Mouse (Mus musculus): Measurements from ENCODE around the gene Mrgprd. TPM values are rescaled to one million over a fixed set of nuclear protein-coding genes. Genes with fewer than 3 reads are reported as not detected.

Gene Mrgprd
- polyA plus RNA-seq, 1 experiment from 2014 or later, result 0.44 TPM

DNA sequence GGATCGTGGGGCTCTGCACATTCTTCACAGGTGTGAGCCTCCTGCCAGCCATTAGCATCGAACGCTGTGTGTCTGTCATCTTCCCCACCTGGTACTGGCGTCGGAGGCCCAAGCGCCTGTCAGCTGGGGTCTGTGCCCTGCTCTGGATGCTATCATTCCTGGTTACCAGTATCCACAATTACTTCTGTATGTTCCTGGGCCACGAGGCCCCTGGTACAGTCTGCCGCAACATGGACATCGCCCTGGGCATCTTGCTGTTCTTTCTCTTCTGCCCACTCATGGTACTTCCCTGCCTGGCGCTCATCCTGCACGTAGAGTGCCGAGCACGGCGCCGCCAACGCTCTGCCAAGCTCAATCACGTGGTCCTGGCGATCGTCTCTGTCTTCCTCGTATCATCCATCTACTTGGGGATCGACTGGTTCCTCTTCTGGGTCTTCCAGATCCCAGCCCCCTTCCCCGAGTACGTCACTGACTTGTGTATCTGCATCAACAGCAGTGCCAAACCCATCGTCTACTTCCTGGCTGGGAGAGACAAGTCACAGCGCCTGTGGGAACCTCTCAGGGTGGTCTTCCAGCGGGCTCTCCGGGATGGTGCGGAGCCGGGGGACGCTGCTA, 6.5 kb upstream of the Mrgprd start:
- no peaks in the 10 kb centered on the region for H3K9me3 ChIP-seq (replicated peaks)
- H3K9ac ChIP-seq (replicated peaks), result no peak overlapping the region
- H3K4me3 ChIP-seq (replicated peaks), result no peak overlapping the region
- no peaks in the 10 kb centered on the region for H3K27me3 ChIP-seq (replicated peaks)
- no peak overlapping the region for H3K27ac ChIP-seq (replicated peaks)
- no peaks in the 10 kb centered on the region for H3K4me1 ChIP-seq
- ATAC-seq (ENCODE audit: low FRiP score), result no peak
- WGBS, result 80% methylated on average over 30 of the region's 30 CpGs
- H3K36me3 ChIP-seq, result no peaks in the 10 kb centered on the region
- H3K4me2 ChIP-seq, result no peak overlapping the region

DNA sequence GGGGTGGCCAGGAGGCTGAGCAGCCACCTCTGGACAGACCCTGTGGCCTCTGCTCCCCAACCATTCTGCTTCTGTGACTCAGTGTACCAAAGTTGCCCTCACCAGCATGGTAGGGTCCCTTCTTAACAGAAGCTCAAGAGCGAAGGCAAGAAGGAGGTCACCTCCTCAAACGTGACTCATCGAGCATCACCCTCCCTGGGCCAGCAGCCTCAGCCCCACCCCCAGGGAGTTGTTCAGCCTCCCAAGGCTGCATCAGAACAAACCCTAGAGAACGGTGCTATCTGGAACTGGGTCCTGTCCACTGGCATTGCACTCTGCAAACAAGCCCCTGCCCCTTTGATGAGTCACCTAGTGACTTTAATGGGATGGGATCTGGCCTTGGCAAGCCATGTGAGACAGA, 5.8 kb upstream of the Mrgprd start:
- 84% methylated on average over 4 of the region's 4 CpGs for WGBS
- Histone ChIP-seq H3K4me3 (replicated peaks) (no peak overlapping the region), H3K9ac (replicated peaks) (no peak overlapping the region), H3K27ac (replicated peaks) (no peak overlapping the region), H3K4me2 (no peak overlapping the region), H3K36me3 (no peaks in the 10 kb centered on the region), H3K4me1 (no peaks in the 10 kb centered on the region), H3K27me3 (replicated peaks) (no peaks in the 10 kb centered on the region), H3K9me3 (replicated peaks) (no peaks in the 10 kb centered on the region)
- no peak for ATAC-seq (ENCODE audit: low FRiP score)

DNA sequence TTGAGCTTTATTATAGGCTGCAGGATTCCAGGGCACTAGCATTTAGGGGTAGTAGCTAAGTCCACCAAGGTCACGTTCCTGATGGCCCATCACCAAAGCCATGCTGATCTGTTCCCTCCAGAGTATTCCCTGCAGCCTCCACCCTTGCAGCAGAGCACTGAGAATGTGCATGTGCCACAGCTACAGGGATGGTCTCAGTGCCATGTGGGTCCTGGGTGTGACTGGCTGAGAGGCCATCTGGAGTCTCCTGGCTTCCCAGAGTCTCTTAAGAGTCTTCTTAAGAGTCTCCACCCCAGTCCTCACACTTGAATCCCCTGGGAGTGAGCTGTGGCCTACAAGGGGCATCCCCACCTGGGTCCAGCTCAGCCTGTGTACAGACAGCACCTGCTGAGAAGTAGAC, 4.8 kb upstream of the Mrgprd start:
- no peak overlapping the region for H3K27ac ChIP-seq (replicated peaks)
- no peaks in the 10 kb centered on the region for H3K4me1 ChIP-seq
- no peak for ATAC-seq (ENCODE audit: low FRiP score)
- no peaks in the 10 kb centered on the region for H3K9me3 ChIP-seq (replicated peaks)
- no peaks in the 10 kb centered on the region for H3K36me3 ChIP-seq
- 100% methylated on average over 1 of the region's 1 CpGs for WGBS
- no peak overlapping the region for H3K9ac ChIP-seq (replicated peaks)
- no peak overlapping the region for H3K4me2 ChIP-seq
- H3K4me3 ChIP-seq (replicated peaks), result no peak overlapping the region
- H3K27me3 ChIP-seq (replicated peaks), result no peaks in the 10 kb centered on the region

DNA sequence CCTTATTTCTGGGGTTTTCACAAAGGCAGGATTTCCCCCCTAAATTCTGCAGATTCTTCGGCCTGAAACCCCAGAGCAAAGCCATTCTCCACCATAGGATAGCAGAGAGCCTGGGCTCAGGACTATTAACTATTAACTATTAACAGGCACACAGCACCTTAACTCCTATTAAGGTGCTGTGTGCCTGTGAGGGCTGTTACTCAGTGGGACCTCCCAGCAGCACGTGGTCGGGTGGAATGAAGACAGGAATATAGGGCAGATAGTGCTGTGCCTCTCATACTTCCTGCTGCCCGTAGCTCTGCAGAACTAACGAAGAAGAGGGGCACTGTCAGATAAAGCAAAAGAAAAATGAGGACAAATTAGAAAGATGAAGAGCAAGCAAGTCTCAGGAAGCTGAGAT, 4.1 kb upstream of the Mrgprd start:
- H3K9me3 ChIP-seq (replicated peaks), result no peaks in the 10 kb centered on the region
- no peak overlapping the region for H3K4me2 ChIP-seq
- H3K9ac ChIP-seq (replicated peaks), result no peak overlapping the region
- no peak for ATAC-seq (ENCODE audit: low FRiP score)
- no peaks in the 10 kb centered on the region for H3K36me3 ChIP-seq
- H3K27ac ChIP-seq (replicated peaks), result no peak overlapping the region
- H3K4me3 ChIP-seq (replicated peaks), result no peak overlapping the region
- no peaks in the 10 kb centered on the region for H3K4me1 ChIP-seq
- 63% methylated on average over 5 of the region's 5 CpGs for WGBS
- H3K27me3 ChIP-seq (replicated peaks), result no peaks in the 10 kb centered on the region

DNA sequence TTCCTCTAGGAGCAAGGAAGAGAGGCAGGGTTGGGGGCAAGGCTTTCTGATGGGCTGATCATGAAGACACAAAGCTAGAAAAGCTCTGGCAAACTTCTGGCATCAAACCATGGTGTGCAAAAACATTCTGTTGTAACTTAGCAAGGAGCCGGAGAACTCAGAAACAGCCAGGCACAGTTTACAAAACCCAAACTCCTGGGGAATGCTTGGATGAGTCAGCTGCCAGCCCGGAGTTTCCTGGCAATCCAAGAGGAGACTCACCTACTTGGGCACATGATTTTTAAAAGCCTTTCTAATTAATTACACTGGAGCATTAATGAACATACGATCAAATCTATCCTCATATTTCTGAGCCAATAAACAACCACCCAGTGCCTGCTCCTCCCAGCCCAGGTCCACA, 2.5 kb upstream of the Mrgprd start:
- ATAC-seq (ENCODE audit: low FRiP score), result no peak
- Histone ChIP-seq H3K27ac (replicated peaks) (no peak overlapping the region), H3K4me2 (no peak overlapping the region), H3K9me3 (replicated peaks) (no peaks in the 10 kb centered on the region), H3K36me3 (no peaks in the 10 kb centered on the region), H3K4me1 (no peaks in the 10 kb centered on the region), H3K9ac (replicated peaks) (no peak overlapping the region), H3K4me3 (replicated peaks) (no peak overlapping the region), H3K27me3 (replicated peaks) (no peaks in the 10 kb centered on the region)
- WGBS, result 83% methylated on average over 3 of the region's 3 CpGs

DNA sequence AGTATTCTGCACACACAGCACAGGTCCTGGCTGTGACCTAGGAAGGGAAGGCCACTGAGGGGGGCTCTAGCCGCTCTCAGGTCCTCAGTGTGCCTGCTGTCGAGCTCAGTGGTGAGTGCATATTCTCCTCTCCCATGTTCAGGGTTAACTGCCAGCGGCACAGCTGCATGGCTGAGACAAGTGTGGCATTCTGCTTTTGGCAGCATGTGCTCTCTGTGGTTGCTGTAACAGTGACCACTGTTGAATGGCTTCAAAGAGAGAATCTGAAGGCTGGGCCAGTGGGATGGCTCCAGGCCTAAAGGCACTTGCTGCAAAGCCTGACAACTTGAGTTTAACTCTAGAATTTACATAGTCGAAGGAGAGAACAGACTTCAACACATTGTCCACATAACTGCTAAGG, 2.9 kb downstream of the Mrgprd start:
- Histone ChIP-seq H3K27me3 (replicated peaks) (no peaks in the 10 kb centered on the region), H3K4me3 (replicated peaks) (no peak overlapping the region), H3K9ac (replicated peaks) (no peak overlapping the region), H3K36me3 (no peaks in the 10 kb centered on the region), H3K9me3 (replicated peaks) (no peaks in the 10 kb centered on the region), H3K4me1 (no peaks in the 10 kb centered on the region), H3K27ac (replicated peaks) (no peak overlapping the region), H3K4me2 (no peak overlapping the region)
- ATAC-seq (ENCODE audit: low FRiP score), result no peak
- WGBS, result 69% methylated on average over 4 of the region's 4 CpGs

DNA sequence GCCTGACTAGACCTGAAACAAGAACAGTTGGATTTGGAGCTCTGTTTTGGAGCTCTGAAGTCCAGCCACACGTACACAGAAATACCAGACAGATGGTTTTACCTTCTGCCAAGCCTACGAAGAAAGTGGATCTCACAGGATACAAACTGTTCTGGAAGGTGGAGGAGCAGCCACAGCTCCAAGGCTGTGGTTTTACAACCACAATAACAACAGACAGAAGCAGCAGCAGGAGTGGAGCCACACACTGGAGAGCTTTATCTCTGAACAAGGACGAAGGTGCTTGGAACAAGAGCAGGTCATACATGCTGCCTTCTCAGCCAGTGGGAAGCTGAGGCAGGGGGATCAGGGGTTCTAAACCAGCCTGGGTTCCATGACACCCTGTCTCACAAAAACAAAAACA, 4.8 kb downstream of the Mrgprd start:
- WGBS, result 64% methylated on average over 3 of the region's 3 CpGs
- no peak for ATAC-seq (ENCODE audit: low FRiP score)
- Histone ChIP-seq H3K4me1 (no peaks in the 10 kb centered on the region), H3K36me3 (no peaks in the 10 kb centered on the region), H3K9me3 (replicated peaks) (no peaks in the 10 kb centered on the region), H3K27me3 (replicated peaks) (no peaks in the 10 kb centered on the region), H3K9ac (replicated peaks) (no peak overlapping the region), H3K4me3 (replicated peaks) (no peak overlapping the region), H3K4me2 (no peak overlapping the region), H3K27ac (replicated peaks) (no peak overlapping the region)

DNA sequence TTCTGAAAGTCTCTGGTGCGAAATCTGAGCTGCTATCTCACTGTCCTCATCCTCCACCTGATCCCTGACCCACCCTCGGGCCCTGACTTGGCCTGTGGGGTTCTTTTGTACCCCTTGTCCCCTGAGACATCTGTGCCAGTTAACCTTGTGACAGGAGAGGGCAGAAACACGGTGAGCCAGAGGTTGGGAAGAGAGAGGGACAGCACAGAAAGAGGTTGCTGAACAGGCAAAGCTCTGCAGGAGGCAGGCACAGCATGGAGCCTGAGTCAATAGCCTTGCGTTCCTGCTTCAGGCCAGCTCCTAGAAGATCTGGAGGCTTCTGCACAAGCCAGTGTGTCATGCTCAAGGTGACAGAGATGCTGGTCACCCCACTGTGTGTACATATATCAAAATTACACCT, 9.0 kb downstream of the Mrgprd start:
- Histone ChIP-seq H3K36me3 (no peaks in the 10 kb centered on the region), H3K4me3 (replicated peaks) (no peak overlapping the region), H3K4me2 (no peak overlapping the region), H3K9me3 (replicated peaks) (no peaks in the 10 kb centered on the region), H3K4me1 (no peaks in the 10 kb centered on the region), H3K27me3 (replicated peaks) (no peaks in the 10 kb centered on the region), H3K27ac (replicated peaks) (no peak overlapping the region), H3K9ac (replicated peaks) (no peak overlapping the region)
- no peak for ATAC-seq (ENCODE audit: low FRiP score)
- WGBS, result 44% methylated on average over 4 of the region's 4 CpGs

DNA sequence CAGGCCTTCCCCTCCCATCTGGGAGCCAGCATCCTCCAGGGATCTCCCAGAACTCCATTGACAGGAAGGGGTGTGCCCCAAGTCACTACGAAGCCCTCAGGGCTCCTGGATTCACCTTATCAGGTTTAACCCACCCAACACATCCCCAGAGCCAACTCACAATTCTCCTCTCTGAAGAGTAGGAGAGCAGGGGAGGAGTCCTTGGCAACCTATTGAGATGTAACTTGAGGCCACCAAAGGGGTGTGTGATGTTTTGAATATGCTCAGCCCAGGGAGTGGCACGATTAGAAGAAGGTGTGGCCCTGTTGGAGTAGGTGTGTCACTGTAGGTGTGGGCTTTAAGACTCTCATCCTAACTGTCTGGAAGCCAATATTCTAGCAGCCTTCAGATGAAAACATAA, 11.1 kb downstream of the Mrgprd start:
- no peak overlapping the region for H3K4me2 ChIP-seq
- no peak for ATAC-seq (ENCODE audit: low FRiP score)
- no peaks in the 10 kb centered on the region for H3K36me3 ChIP-seq
- H3K27me3 ChIP-seq (replicated peaks), result no peaks in the 10 kb centered on the region
- no peak overlapping the region for H3K27ac ChIP-seq (replicated peaks)
- H3K9me3 ChIP-seq (replicated peaks), result no peaks in the 10 kb centered on the region
- no peak overlapping the region for H3K4me3 ChIP-seq (replicated peaks)
- H3K4me1 ChIP-seq, result no peaks in the 10 kb centered on the region
- H3K9ac ChIP-seq (replicated peaks), result no peak overlapping the region
- 50% methylated on average over 2 of the region's 2 CpGs for WGBS

DNA sequence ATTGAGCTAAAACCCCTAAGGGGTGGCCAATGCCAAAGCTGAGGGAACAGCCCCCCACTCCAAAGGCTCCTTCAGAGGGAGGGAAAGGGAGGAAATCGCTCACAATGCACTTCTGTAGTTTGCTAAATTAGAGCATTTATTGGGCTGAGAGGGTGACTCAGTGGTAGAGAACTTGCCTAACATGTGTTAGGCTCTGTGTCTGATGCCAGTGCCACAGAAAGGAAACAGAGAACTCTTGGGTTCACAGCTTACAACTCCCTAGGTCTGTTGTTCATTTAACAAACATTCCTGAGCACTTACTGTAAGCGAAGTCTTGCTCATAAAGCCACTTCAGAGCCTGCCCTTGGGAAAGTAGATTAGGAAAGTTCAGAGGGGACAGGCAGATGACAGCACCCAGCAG, 15.3 kb downstream of the Mrgprd start:
- Histone ChIP-seq H3K4me3 (replicated peaks) (no peak overlapping the region), H3K36me3 (no peaks in the 10 kb centered on the region), H3K4me2 (no peak overlapping the region), H3K9me3 (replicated peaks) (no peaks in the 10 kb centered on the region), H3K27ac (replicated peaks) (no peak overlapping the region), H3K27me3 (replicated peaks) (no peaks in the 10 kb centered on the region), H3K4me1 (0 out of 2 replicates have a peak, but pooled peaks cover 2% of the 10 kb centered on the region), H3K9ac (replicated peaks) (no peak overlapping the region)
- 77% methylated on average over 2 of the region's 2 CpGs for WGBS
- no peak for ATAC-seq (ENCODE audit: low FRiP score)

DNA sequence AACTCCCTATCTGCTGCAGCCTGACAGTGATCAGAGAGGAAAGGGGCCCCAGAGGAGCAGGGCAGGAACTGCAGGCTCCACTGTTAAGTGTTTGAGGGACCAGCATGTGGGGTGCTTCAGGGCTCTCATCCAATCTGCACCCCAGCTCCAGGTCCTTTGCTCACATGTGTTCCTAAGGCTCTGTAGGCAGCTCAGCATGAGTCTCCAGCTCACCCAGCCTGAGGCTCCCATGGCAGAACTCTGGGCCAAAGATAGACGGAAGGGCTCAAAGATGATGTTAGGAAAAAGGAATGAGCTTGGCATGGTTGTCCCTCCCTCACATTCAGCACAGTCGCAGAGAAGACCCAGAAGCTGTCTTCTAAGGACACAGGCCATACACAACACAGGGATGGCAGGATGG, 16.0 kb downstream of the Mrgprd start:
- Histone ChIP-seq H3K36me3 (no peaks in the 10 kb centered on the region), H3K4me3 (replicated peaks) (no peak overlapping the region), H3K27me3 (replicated peaks) (no peaks in the 10 kb centered on the region), H3K27ac (replicated peaks) (no peak overlapping the region), H3K9me3 (replicated peaks) (no peaks in the 10 kb centered on the region), H3K4me2 (no peak overlapping the region), H3K9ac (replicated peaks) (no peak overlapping the region), H3K4me1 (0 out of 2 replicates have a peak, but pooled peaks cover 6% of the 10 kb centered on the region)
- no peak for ATAC-seq (ENCODE audit: low FRiP score)
- 86% methylated on average over 2 of the region's 2 CpGs for WGBS

DNA sequence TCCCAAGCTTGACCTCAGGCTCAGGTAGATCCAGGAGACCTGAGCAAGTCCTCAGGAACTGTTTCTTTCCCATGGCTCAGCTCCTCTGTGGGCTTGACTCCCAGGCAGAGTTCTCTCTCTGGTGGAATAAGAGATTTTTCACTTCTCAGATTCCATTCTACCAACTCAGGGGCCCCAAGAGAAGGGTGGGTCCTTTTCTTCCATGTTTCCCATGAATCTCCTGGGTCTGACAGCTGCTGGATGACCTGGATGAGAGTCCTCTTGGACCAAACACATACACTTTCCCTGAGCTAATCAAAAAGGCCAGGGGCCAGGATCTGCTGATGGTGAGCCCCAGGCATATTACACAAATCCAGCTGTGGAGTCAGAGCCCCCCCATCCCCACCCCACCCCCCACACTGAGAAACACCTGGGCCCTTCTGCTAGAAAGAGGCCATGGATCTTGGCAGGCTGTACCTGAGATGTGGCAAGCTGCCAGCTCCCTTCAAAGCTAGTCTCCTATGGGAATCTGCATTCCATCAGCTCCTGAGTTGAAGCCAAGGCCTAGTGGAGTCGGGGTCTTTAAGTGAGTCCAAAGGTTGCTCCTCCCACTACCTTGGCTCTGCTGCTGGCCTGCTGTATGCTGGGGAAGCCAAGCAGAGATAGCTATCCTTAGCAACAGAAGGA, 17.9 kb downstream of the Mrgprd start:
- no peaks in the 10 kb centered on the region for H3K27me3 ChIP-seq (replicated peaks)
- H3K4me1 ChIP-seq, result 0 out of 2 replicates have a peak, but pooled peaks cover 6% of the 10 kb centered on the region
- H3K4me2 ChIP-seq, result no peak overlapping the region
- no peak overlapping the region for H3K27ac ChIP-seq (replicated peaks)
- H3K9ac ChIP-seq (replicated peaks), result no peak overlapping the region
- H3K4me3 ChIP-seq (replicated peaks), result no peak overlapping the region
- WGBS, result 48% methylated on average over 1 of the region's 1 CpGs
- no peaks in the 10 kb centered on the region for H3K9me3 ChIP-seq (replicated peaks)
- no peak for ATAC-seq (ENCODE audit: low FRiP score)
- H3K36me3 ChIP-seq, result no peaks in the 10 kb centered on the region

Data from neural tube, embryonic 15.5 days (tissue).